Mouse (Mus musculus) G1E-ER4 (cell line): ENCODE measurements around the gene Papss1. TPM values are rescaled to one million over a fixed set of nuclear protein-coding genes. Genes with fewer than 3 reads are reported as not detected.

Experiments used
- GATA1 ChIP-seq: IDR thresholded peaks from one replicate; pipeline ENCODE4 v1.8.0; 2012; ENCODE audit warnings: low read length, inconsistent platforms
- polyA plus RNA-seq: library from polyadenylated mRNA; stranded (reverse); fragments of >175 nt; gene quantifications from 2 replicates; pipeline ENCODE4 v1.2.3, GENCODE M21; 2012

Papss1 gene
- polyA plus RNA-seq: 9.2 and 21.7 TPM in 2 replicates

GRCm38 (mm10) chr3:131564430-131565256, at the start of gene Papss1:
TSS of gene Papss1 (plus strand) at chr3:131564768.
- TF ChIP-seq GATA1: no peak

- TF ChIP-seq GATA1: no peak
Measured at GRCm38 (mm10) chr3:131516332-131516999, 48.1 kb upstream of the Papss1 start.

- no peak for TF ChIP-seq GATA1
Measured at GRCm38 (mm10) chr3:131517756-131518155, 46.8 kb upstream of the Papss1 start.

GRCm38 (mm10) chr3:131521206-131521605, 43.4 kb upstream of the Papss1 start:
- no peak for TF ChIP-seq GATA1

- no peak for TF ChIP-seq GATA1
Measured at GRCm38 (mm10) chr3:131522243-131522642, 42.3 kb upstream of the Papss1 start.

GRCm38 (mm10) chr3:131523749-131524148, 40.8 kb upstream of the Papss1 start:
- no peak for TF ChIP-seq GATA1

GRCm38 (mm10) chr3:131524210-131524609, 40.4 kb upstream of the Papss1 start:
- no peak for TF ChIP-seq GATA1

GRCm38 (mm10) chr3:131524779-131525178, 39.8 kb upstream of the Papss1 start:
- TF ChIP-seq GATA1: no peak

GRCm38 (mm10) chr3:131525229-131525628, 39.3 kb upstream of the Papss1 start:
- TF ChIP-seq GATA1: no peak

GRCm38 (mm10) chr3:131541244-131541942, 23.2 kb upstream of the Papss1 start:
- no peak for TF ChIP-seq GATA1

GRCm38 (mm10) chr3:131550046-131550445, 14.5 kb upstream of the Papss1 start:
- no peak for TF ChIP-seq GATA1

GRCm38 (mm10) chr3:131552349-131553254, 12.0 kb upstream of the Papss1 start:
- TF ChIP-seq GATA1: no peak

- no peak for TF ChIP-seq GATA1
Measured at GRCm38 (mm10) chr3:131555771-131556170, 8.8 kb upstream of the Papss1 start.

GRCm38 (mm10) chr3:131561591-131561990, 3.0 kb upstream of the Papss1 start:
- no peak for TF ChIP-seq GATA1

GRCm38 (mm10) chr3:131565257-131565610, 666 bp downstream of the Papss1 start:
- TF ChIP-seq GATA1: no peak
